Mouse (Mus musculus) intestine, embryonic 14.5 days (tissue): ENCODE results near the gene Msh6. TPM values are rescaled to one million over a fixed set of nuclear protein-coding genes. Genes with fewer than 3 reads are reported as not detected.
"Not testable (repeated sequence)": the region's sequence is repeated elsewhere in the genome, so short reads cannot be mapped to it uniquely, and the experiment has no call there.

ENCODE experiments used
- ATAC-seq: fragments of 200-750 bp; cut with Nextera tagmentation; replicated peaks from 2 replicates; pipeline ENCODE4 v1.8.0; 2017; ENCODE audit warnings: low read depth, moderate number of reproducible peaks, moderate TSS enrichment, moderate library complexity; ENCODE audit not compliant: low FRiP score, low TSS enrichment
- DNase-seq: peaks from one replicate; pipeline ENCODE4 v3.0.0-alpha.2; 2018; ENCODE audit warnings: low spot score
- H3K27ac ChIP-seq: fragments of 300-500 bp; sonication (generic); 2 replicates; pipeline ENCODE4 v1.5.1; 2014; ENCODE audit warnings: low read depth, mild to moderate bottlenecking, control low read depth
- H3K27me3 ChIP-seq: fragments of 300-500 bp; sonication (generic); replicated peaks from 2 replicates; pipeline ENCODE4 v1.6.1; 2014; ENCODE audit warnings: low read length, control low read depth; ENCODE audit not compliant: control insufficient read depth, insufficient read depth
- H3K36me3 ChIP-seq: fragments of 300-500 bp; sonication (generic); 2 replicates; pipeline ENCODE4 v1.6.1; 2014; ENCODE audit warnings: low read length, control low read depth; ENCODE audit not compliant: control insufficient read depth, insufficient read depth
- H3K4me1 ChIP-seq: fragments of 300-500 bp; sonication (generic); replicated peaks from 2 replicates; pipeline ENCODE4 v1.6.1; 2014; ENCODE audit warnings: low read length, control low read depth, mixed read lengths; ENCODE audit not compliant: control insufficient read depth, insufficient read depth
- H3K4me2 ChIP-seq: fragments of 300-500 bp; sonication (generic); 2 replicates; pipeline ENCODE4 v1.6.1; 2014; ENCODE audit warnings: low read length
- H3K4me3 ChIP-seq: fragments of 300-500 bp; sonication (generic); 2 replicates; pipeline ENCODE4 v1.5.1; 2014; ENCODE audit warnings: low read depth, low read length, control low read depth, mixed read lengths
- H3K9ac ChIP-seq: fragments of 300-500 bp; sonication (generic); 2 replicates; pipeline ENCODE4 v1.6.1; 2014; ENCODE audit warnings: mild to moderate bottlenecking, low read length
- H3K9me3 ChIP-seq: fragments of 300-500 bp; sonication (generic); 2 replicates; pipeline ENCODE4 v1.6.1; 2016; ENCODE audit warnings: low read length, control low read depth; ENCODE audit not compliant: control insufficient read depth
- WGBS: fragments of 180-500 bp; shearing (Covaris S2); extraction: QIAGEN DNeasy Blood & Tissue Kit; methylation state at CpG from one replicate; pipeline ENCODE4 v1.1.7; 2014; 5-methylcytosine and 5-hydroxymethylcytosine counted together
- polyA plus RNA-seq: library from polyadenylated mRNA; unstranded; fragments of >200 nt; fragmentation: Nextera tagmentation; extraction: Ambion mirVana; gene quantifications from 2 replicates; pipeline ENCODE4 v1.2.1, GENCODE M21; 2014

Gene Msh6
- polyA plus RNA-seq, 1 experiment from 2014 or later = 58.7 TPM

DNA sequence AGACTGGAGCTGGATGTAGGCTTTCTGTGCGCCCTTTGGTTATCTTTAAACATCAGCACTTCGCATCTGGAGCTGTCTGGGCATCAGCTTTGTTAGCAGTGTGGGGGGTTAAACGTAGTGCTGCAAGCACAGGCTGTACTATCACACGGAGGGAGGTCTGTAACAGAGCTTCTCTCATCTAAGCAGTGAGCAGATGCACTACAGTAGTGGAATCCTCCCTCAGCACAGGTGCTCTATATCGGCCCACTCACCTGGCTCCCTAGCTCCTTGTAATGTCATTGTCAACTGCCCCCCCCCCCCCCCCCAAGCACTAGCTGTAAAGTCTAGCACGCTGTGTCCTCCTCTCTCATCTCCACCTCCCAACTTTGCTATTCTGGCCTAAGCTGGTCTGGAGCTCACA, 12.6 kb downstream of the Msh6 start:
- Histone ChIP-seq H3K9ac (no peak overlapping the region), H3K27ac (no peak overlapping the region), H3K27me3 (no peaks in the 10 kb centered on the region), H3K9me3 (no peaks in the 10 kb centered on the region), H3K36me3 (peaks cover 94% of the 10 kb centered on the region), H3K4me3 (no peak overlapping the region), H3K4me1 (no peaks in the 10 kb centered on the region), H3K4me2 (no peak overlapping the region)
- WGBS = 74% methylated on average over 6 of the region's 6 CpGs
- no peak for DNase-seq
- ATAC-seq = no peak

DNA sequence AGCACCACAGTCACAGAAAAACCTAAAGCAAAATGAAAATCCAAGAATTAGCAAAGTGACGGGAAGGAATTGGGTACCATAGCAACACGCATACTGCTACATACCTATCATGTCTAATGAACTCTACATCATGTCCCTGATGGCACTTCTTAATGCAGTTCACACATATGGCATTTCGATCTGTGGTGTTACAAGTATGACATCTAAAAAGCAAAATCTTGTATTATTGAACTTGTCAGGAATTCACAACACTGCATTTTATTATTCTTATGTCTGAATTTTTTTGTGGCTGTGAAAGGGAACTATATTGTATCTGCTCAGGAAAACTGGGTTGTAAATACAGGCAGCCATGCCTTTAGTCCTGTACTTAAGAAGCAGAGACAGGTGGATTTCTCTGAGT, 17.3 kb downstream of the Msh6 start:
- Histone ChIP-seq H3K9ac (no peak overlapping the region), H3K9me3 (no peaks in the 10 kb centered on the region), H3K36me3 (peaks cover 98% of the 10 kb centered on the region), H3K4me3 (no peak overlapping the region), H3K27ac (no peak overlapping the region), H3K27me3 (no peaks in the 10 kb centered on the region), H3K4me1 (no peaks in the 10 kb centered on the region), H3K4me2 (no peak overlapping the region)
- ATAC-seq (no peak), DNase-seq (no peak)
- WGBS = 92% methylated on average over 3 of the region's 3 CpGs

DNA sequence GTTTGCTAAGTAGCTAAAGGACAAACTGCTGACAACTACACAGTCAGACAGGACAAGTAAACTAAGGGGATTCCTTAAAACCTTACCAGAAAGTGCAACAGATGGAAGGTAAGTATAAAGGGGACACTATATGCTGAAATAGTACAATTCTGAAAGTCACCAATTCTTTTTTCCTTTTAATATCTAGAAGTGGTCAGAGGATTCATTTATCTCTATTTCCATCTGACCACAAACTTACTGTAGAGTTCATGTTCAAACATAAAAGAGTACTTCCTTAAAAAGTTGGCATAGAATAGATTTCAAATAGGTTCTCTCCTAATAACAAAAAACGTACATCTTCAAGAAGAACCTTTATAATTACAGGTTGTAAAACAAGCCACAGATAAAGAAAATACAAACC, 18.5 kb downstream of the Msh6 start:
- DNase-seq (no peak), ATAC-seq (no peak)
- Histone ChIP-seq H3K27me3 (no peaks in the 10 kb centered on the region), H3K36me3 (peaks cover 95% of the 10 kb centered on the region), H3K4me3 (no peak overlapping the region), H3K9ac (no peak overlapping the region), H3K4me2 (no peak overlapping the region), H3K9me3 (no peaks in the 10 kb centered on the region), H3K27ac (no peak overlapping the region), H3K4me1 (no peaks in the 10 kb centered on the region)
- 82% methylated on average over 1 of the region's 1 CpGs for WGBS

DNA sequence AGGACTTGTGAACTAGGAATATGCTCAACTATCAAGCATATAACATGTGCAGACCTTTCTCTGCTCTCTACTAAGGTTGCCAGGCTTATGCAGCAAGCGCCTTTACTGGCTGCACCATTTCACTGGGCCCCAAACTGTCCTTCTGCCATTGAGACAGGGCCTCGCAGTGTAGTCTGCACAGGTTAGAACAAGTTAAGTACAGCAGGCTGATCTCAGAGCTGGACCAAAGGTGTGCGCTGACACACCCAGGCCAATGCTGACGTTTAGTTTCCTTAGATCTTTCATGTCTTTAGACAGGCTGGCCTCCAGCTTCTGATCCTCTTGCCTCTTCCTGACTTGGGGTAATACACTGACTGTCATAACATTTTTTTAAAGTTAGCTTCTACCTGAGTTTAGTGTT, 22.9 kb downstream of the Msh6 start:
- 88% methylated on average over 4 of the region's 4 CpGs for WGBS
- Histone ChIP-seq H3K4me2 (no peak overlapping the region), H3K4me3 (no peak overlapping the region), H3K27ac (no peak overlapping the region), H3K9me3 (no peaks in the 10 kb centered on the region), H3K27me3 (no peaks in the 10 kb centered on the region), H3K9ac (no peak overlapping the region), H3K4me1 (no peaks in the 10 kb centered on the region), H3K36me3 (peaks cover 92% of the 10 kb centered on the region)
- no peak for DNase-seq
- ATAC-seq = no peak

DNA sequence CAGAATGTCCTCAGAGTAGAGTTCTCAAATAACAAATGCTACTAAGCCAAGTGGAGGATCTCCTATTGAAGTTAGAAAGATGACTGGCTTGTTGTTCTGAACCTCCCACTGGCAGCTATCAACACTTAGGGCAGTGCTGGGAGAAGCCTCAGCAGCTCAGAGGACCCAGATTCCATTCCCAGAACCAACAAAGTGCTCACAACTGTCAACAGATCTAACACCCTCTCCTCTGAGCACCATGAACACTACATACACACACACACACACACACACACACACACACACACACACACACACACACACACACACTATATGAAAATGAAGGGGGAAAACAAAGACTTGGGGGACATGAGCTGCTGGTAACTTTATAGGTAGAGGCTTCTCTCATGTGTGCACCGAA, 30.0 kb downstream of the Msh6 start:
- peaks cover 83% of the 10 kb centered on the region for H3K36me3 ChIP-seq
- ATAC-seq = no peak
- no peak overlapping the region for H3K4me3 ChIP-seq
- H3K4me1 ChIP-seq = no peaks in the 10 kb centered on the region
- H3K27ac ChIP-seq = no peak overlapping the region
- no peaks in the 10 kb centered on the region for H3K27me3 ChIP-seq
- H3K9ac ChIP-seq = no peak overlapping the region
- peak; percentile 37 for DNase-seq
- H3K9me3 ChIP-seq = no peaks in the 10 kb centered on the region
- H3K4me2 ChIP-seq = no peak overlapping the region
- 97% methylated on average over 1 of the region's 1 CpGs for WGBS

DNA sequence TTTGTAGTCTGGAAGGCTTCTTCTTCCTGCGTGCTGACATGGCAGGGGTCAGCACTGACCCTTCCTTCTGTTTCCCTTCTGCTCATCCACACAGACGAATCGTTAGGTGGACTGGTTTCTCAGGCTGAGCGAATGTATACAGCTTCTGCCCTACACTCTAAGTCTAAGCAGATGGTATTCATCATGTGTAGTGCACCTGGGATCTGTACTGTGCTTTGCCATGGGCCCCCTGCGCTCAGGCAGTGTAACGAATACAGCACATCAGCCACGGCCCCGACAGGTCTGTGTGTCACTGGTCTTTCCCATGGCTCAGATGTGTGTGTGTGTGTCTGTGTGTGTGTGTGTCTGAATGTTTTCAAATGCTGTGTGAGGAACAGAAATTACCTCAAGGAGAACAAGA, 32.1 kb downstream of the Msh6 start:
- Histone ChIP-seq H3K4me3 (no peak overlapping the region), H3K9ac (no peak overlapping the region), H3K4me2 (no peak overlapping the region), H3K4me1 (no peaks in the 10 kb centered on the region), H3K36me3 (peaks cover 84% of the 10 kb centered on the region), H3K27ac (no peak overlapping the region), H3K9me3 (no peaks in the 10 kb centered on the region), H3K27me3 (no peaks in the 10 kb centered on the region)
- DNase-seq = peak; percentile 47
- 41% methylated on average over 8 of the region's 8 CpGs for WGBS
- ATAC-seq = no peak

DNA sequence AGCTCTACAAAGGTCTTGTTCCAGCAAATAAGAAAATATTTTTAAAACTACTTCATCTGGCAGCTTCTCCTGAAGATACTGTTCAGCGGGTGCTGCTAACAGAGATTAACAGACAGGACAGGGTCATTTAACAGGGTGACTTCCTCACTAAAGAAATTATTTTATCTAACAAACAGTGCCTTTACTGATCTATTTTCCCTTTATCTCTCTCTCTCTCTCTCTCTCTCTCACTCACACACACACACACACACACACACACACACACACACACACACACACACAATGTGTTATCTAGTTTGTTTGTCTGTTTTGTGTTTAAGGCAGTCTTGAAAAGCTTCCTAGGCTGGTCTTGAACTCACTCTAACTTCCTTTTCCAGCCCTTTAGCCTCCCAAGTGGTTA, 39.6 kb downstream of the Msh6 start:
- Histone ChIP-seq H3K4me1 (0 out of 2 replicates have a peak, but pooled peaks cover 4% of the 10 kb centered on the region), H3K9ac (no peak overlapping the region), H3K36me3 (peaks cover 57% of the 10 kb centered on the region), H3K4me2 (no peak overlapping the region), H3K4me3 (no peak overlapping the region), H3K27ac (no peak overlapping the region), H3K27me3 (no peaks in the 10 kb centered on the region), H3K9me3 (no peaks in the 10 kb centered on the region)
- DNase-seq (no peak), ATAC-seq (no peak)
- WGBS = 93% methylated on average over 1 of the region's 1 CpGs

DNA sequence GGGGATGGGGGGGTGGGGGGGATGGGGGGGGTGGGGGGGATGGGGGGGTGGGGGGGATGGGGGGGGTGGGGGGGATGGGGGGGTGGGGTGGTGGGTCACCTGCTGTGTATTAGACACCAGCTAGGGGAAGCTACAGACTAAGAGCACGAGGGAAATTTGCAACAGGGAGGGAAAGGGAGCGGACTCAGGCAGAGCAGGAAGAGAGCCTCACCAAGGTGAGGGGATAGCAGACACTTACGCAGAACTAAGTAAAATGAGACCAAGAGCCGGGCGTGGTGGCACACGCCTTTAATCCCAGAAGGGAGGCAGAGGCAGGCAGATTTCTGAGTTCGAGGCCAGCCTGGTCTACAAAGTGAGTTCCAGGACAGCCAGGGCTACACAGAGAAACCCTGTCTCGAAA, 41.2 kb downstream of the Msh6 start:
- H3K27ac ChIP-seq, ATAC-seq, H3K9me3 ChIP-seq, H3K27me3 ChIP-seq, H3K4me1 ChIP-seq, H3K4me3 ChIP-seq, H3K4me2 ChIP-seq, H3K9ac ChIP-seq: not testable (repeated sequence)
- peak; percentile 45 for DNase-seq
- H3K36me3 ChIP-seq = peaks cover 42% of the 10 kb centered on the region
- 94% methylated on average over 8 of the region's 8 CpGs for WGBS

DNA sequence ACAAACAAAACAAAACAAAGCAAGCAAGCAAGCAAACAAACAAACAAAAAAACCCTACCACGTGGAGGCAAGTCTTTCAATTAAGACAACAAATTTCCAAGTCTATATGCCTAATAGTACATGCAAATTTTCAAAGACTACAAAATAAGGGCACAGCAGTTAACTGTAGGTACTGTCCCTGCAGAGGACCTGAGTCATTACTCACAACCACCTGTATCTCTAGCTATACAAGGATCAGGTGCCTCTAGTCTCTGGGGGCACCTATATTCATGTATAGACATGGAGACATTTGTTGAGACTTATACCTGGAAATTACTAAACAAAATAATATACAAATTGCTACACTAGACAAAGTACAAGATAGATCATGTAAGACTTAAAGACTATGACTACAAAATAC, 49.1 kb downstream of the Msh6 start:
- WGBS = 72% methylated on average over 1 of the region's 1 CpGs

More for the DNA sequence above, 49.1 kb downstream of the Msh6 start:
- Histone ChIP-seq H3K27ac (no peak overlapping the region), H3K9me3 (no peaks in the 10 kb centered on the region), H3K9ac (no peak overlapping the region), H3K4me3 (no peak overlapping the region), H3K4me2 (no peak overlapping the region), H3K4me1 (peaks cover 8% of the 10 kb centered on the region; the same call in 1 of the 2 replicates), H3K36me3 (no peaks in the 10 kb centered on the region), H3K27me3 (no peaks in the 10 kb centered on the region)
- ATAC-seq (no peak), DNase-seq (no peak)
